Mouse (Mus musculus) urinary bladder, postnatal 14 days (tissue): ENCODE data around the gene Tprgl.

Source experiments
- DNase-seq: peaks from one replicate; pipeline ENCODE4 v3.0.0; 2021; ENCODE audit warnings: low spot score

Gene Tprgl

GRCm38 (mm10) chr4:154159961-154160537, 417 bp downstream of the Tprgl start:
- peak; percentile 45 for DNase-seq

- peak; percentile 87 for DNase-seq
These were observed 1.5 kb downstream of the Tprgl start for GRCm38 (mm10) chr4:154159002-154159401.

- no peak for DNase-seq
These were observed 2.4 kb downstream of the Tprgl start for GRCm38 (mm10) chr4:154157970-154158662.

DNA sequence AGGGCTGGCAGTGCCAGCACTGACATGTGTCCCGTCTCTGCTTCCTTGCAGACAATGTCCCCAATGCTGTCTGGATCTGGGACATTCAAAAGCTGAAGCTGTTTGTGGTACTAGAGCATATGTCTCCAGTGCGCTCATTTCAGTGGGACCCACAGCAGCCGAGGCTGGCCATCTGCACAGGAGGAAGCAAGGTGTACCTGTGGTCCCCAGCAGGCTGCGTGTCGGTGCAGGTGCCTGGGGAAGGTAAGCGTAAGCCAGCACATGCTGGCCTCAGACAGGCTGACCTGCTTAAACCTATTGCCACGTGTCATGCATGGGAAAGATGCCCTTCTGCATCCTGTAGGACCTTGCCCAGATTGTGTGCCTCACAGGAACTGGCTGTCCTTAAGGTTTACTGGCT, 4.4 kb downstream of the Tprgl start:
- DNase-seq = no peak

- no peak for DNase-seq
These were observed 6.4 kb downstream of the Tprgl start for GRCm38 (mm10) chr4:154154104-154154503.

GRCm38 (mm10) chr4:154146342-154146741, 14.1 kb downstream of the Tprgl start:
- no peak for DNase-seq

GRCm38 (mm10) chr4:154144712-154145111, 15.8 kb downstream of the Tprgl start:
- no peak for DNase-seq

GRCm38 (mm10) chr4:154142211-154143040, 18.0 kb downstream of the Tprgl start, which contains the start of gene Wrap73:
TSS of gene Wrap73 (plus strand) at chr4:154142372.
- DNase-seq = peak; percentile 91

- no peak for DNase-seq
These were observed 19.2 kb downstream of the Tprgl start for GRCm38 (mm10) chr4:154141009-154141867.

DNA sequence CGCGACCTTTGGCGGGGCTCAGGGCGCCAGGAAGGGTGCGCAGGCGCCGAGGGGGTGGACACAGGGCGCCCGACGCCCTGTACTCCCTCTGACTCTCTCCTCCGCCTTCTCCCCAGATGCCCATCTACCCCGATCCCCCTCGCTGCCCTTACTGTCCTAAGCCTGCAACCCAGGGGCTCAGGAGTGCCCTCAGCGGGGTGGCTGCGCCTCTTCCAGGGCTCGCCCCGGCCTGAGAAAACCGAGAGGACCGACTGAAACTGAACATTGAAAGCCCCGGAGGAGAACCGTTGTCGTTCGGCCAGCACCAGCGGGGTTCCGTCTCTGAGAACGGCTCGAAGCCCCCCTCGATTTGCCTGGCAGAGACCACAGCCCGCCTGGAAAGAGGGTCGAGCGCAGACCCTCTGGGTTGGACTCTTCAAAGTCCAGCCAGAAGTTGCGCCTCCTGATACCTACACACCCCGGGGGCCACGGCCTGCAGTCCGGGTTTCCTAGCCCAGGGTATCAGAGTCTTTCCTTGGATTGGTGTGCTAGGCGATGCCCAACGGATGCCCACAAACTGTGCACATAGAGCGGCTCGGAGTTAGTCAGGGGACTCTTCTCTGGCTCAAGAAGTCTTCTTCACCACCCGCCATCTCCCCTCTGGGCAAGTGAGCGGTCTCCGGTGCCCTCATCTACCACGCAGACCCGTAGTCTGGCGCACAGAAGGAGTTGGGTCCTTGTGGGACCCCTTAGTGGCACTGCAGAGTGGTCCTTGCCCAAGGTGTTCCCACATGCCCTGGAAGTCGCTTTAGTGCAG, 20.1 kb downstream of the Tprgl start:
- DNase-seq = no peak

DNA sequence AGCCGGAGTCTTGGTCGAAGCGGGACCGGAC, 20.5 kb downstream of the Tprgl start, which contains the start of gene Trp73:
Gene Trp73, minus strand, starts transcription at position 27 of the 31 bp plus-strand sequence.
- no peak for DNase-seq

DNA sequence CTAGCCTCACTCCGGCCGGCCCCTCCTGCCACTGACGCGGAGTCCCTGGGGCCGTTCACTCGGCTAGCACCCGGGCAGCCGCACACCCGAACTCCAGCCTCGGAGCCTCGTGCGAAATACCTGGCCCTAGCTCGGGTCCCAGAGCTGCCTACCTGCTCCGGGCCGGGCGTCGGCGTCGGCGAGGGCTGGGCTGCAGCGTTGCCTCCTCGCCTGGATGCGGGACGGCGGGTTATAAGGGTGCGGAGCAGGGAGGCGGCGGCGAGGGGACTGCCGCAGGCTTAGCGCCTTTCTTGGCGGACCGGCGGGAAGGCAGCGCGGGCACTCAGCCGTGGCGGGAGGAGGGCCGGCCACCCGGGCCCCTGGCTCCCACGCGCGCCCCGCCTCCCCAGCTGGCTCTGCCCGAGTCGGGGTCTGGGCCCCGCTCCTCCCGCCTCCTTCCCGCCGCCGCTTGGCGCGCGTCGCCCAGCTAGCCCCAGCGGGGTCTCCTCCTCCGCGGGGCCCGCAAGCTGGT, 20.7 kb downstream of the Tprgl start:
- DNase-seq = no peak

GRCm38 (mm10) chr4:154137139-154137538, 23.3 kb downstream of the Tprgl start:
- DNase-seq = no peak

- DNase-seq = no peak
These were observed 25.7 kb downstream of the Tprgl start for GRCm38 (mm10) chr4:154134803-154135202.

GRCm38 (mm10) chr4:154131894-154132293, 28.6 kb downstream of the Tprgl start:
- DNase-seq = no peak

DNA sequence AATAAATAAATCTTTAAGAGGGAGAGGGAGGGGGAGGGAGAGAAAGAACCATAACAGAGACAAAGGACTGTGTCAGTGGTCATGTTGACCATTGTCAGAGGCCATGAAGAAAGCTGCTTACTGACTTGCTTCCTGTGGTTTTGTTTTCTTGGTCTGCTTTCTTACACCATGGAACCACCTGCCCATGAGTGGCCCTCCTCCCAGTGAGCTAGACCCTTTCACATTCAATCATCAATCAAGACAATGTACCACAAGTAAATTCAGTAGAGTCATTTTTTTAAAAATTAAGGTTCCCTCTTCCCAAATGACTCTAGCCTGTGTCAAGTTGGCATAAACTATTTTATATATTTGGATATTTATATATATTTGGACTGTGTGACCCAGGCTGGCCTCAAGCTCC, 30.5 kb downstream of the Tprgl start:
- no peak for DNase-seq

GRCm38 (mm10) chr4:154127273-154127672, 33.2 kb downstream of the Tprgl start:
- DNase-seq = no peak

DNA sequence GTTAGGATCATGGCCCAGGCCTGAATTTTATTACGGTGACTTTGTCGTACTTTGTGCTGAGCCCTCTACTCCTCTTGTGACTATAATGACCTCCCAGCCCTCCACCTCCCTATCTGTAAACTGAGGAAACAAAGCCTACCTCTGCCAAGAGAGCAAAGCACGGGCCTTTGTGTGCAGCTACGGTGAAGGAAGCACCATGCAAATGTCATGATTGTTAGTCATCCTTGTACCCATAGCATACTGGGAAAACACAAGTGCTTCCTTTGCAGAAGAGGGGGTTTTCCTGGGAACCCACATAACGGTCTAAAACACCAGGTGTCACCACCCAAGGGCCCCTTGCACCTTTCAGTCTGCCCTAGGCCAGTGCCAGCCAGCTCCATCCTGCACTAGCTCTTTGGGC, 35.3 kb downstream of the Tprgl start:
- DNase-seq = no peak

DNA sequence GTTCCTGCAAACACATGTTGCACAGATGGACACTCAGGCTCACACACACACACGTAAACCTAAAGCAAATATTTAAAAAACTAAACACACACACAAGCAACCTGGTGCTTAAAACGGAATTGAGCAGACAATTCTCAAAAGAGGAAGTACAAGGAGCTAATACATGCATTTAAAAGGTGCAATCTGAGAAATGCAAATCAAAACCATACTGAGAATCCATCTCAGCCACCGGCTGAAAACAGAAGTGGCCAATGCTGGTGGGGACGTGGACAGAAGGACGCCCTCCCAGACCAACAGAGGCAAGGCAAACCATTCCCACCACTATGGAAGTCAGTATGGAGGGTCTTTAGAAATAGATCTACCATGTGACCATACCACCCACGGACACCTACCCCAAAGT, 36.9 kb downstream of the Tprgl start:
- DNase-seq = no peak

GRCm38 (mm10) chr4:154122374-154122773, 38.1 kb downstream of the Tprgl start:
- no peak for DNase-seq

- no peak for DNase-seq
These were observed 38.7 kb downstream of the Tprgl start for GRCm38 (mm10) chr4:154121800-154122199.

GRCm38 (mm10) chr4:154119208-154119607, 41.3 kb downstream of the Tprgl start:
- DNase-seq = no peak
